Mouse (Mus musculus): Measurements from ENCODE around the gene Hcst. TPM values are rescaled to one million over a fixed set of nuclear protein-coding genes. Genes with fewer than 3 reads are reported as not detected.

Hcst gene
- total and polyA plus RNA-seq, 3 experiments: 7.1 to 28.1 TPM; not detected in 1

- no peak overlapping the region for H3K4me3 ChIP-seq (ENCODE audit: control insufficient read depth in 1 of 2, insufficient read depth in 1 of 2, low read depth in 2 of 2, low read length in 2 of 2)
- H3K27ac ChIP-seq (ENCODE audit: control insufficient read depth, low read depth, low read length): no peak overlapping the region
- H3K9ac ChIP-seq (ENCODE audit: control insufficient read depth, low read depth, low read length, poor library complexity, severe bottlenecking): no peak overlapping the region
- H3K4me1 ChIP-seq (ENCODE audit: control insufficient read depth in 1 of 2, insufficient read depth in 2 of 2, low read length in 2 of 2): no peaks in the 10 kb centered on the region
- H3K9me3 ChIP-seq (replicated peaks; ENCODE audit: insufficient read depth, low read length): no peaks in the 10 kb centered on the region
- no peak for DNase-seq (ENCODE audit: low read depth, low spot score)
- H3K79me2 ChIP-seq (ENCODE audit: control insufficient read depth, insufficient read depth, low read length, poor library complexity): no peaks in the 10 kb centered on the region
- TF ChIP-seq E2F4 (IDR thresholded peaks at IDR 0.05; ENCODE audit: borderline replicate concordance, low read depth, low read length) (no peak), ZKSCAN1 (IDR thresholded peaks at IDR 0.05; ENCODE audit: low read depth, low read length) (no peak), GABPA (IDR thresholded peaks at IDR 0.05; ENCODE audit: low read depth, low read length) (no peak), POLR2AphosphoS5 (IDR thresholded peaks at IDR 0.05; ENCODE audit: borderline replicate concordance, low read depth, low read length) (no peak), EP300 (IDR thresholded peaks at IDR 0.05; ENCODE audit: low read depth in 1 of 2, low read length in 2 of 2) (no peak)
- H3K36me3 ChIP-seq (ENCODE audit: control insufficient read depth in 1 of 2, insufficient read depth in 2 of 2, low read length in 2 of 2): no peaks in the 10 kb centered on the region
- no peaks in the 10 kb centered on the region for H3K27me3 ChIP-seq (ENCODE audit: control insufficient read depth in 1 of 2, insufficient read depth in 2 of 2, low read length in 2 of 2)
These were observed 35.5 kb downstream of the Hcst start for GRCm38 (mm10) chr7:30384106-30384505.

GRCm38 (mm10) chr7:30380061-30380460 is 39.6 kb downstream of the Hcst start:
- Histone ChIP-seq H3K9ac (ENCODE audit: control insufficient read depth, low read depth, low read length, poor library complexity, severe bottlenecking) (no peak overlapping the region), H3K79me2 (ENCODE audit: control insufficient read depth, insufficient read depth, low read length, poor library complexity) (no peaks in the 10 kb centered on the region)
- TF ChIP-seq TCF12 (IDR thresholded peaks at IDR 0.05; ENCODE audit: low read depth, low read length) (no peak), MYC (IDR thresholded peaks at IDR 0.05; ENCODE audit: low read depth, low read length) (no peak), JUND (IDR thresholded peaks at IDR 0.05; ENCODE audit: low read depth, low read length) (no peak), POLR2AphosphoS2 (IDR thresholded peaks at IDR 0.05; ENCODE audit: low read length) (no peak), RAD21 (IDR thresholded peaks at IDR 0.05; ENCODE audit: low read depth, low read length) (no peak), GABPA (IDR thresholded peaks at IDR 0.05; ENCODE audit: low read depth, low read length) (no peak), MAZ (IDR thresholded peaks at IDR 0.05; ENCODE audit: low read depth, low read length) (no peak), CHD1 (IDR thresholded peaks at IDR 0.05; ENCODE audit: low read depth, low read length) (no peak), CTCF (IDR thresholded peaks at IDR 0.05 in 2 of 3, conservative IDR thresholded peaks at IDR 0.05 in 1 of 3; ENCODE audit: control insufficient read depth in 1 of 3, insufficient read depth in 1 of 3, low read depth in 2 of 3, low read length in 3 of 3, poor library complexity in 1 of 3, severe bottlenecking in 1 of 3) (no peak), GATA1 (IDR thresholded peaks at IDR 0.05; ENCODE audit: low read depth, low read length) (no peak), EP300 (IDR thresholded peaks at IDR 0.05; ENCODE audit: low read depth in 1 of 2, low read length in 2 of 2) (no peak), SIN3A (IDR thresholded peaks at IDR 0.05; ENCODE audit: low read length) (no peak), ZNF384 (IDR thresholded peaks at IDR 0.05; ENCODE audit: low read depth, low read length) (no peak), MEF2A (IDR thresholded peaks at IDR 0.05; ENCODE audit: extremely low read depth, insufficient replicate concordance, low read depth, low read length, poor library complexity, severe bottlenecking) (no peak), MXI1 (IDR thresholded peaks at IDR 0.05; ENCODE audit: low read depth, low read length) (no peak), MAX (IDR thresholded peaks at IDR 0.05; ENCODE audit: low read length) (no peak), USF2 (IDR thresholded peaks at IDR 0.05; ENCODE audit: borderline replicate concordance in 1 of 2, insufficient read depth in 1 of 2, low read depth in 1 of 2, low read length in 2 of 2) (no peak)

More at GRCm38 (mm10) chr7:30380061-30380460, 39.6 kb downstream of the Hcst start:
- Histone ChIP-seq H3K36me3 (ENCODE audit: control insufficient read depth in 1 of 2, insufficient read depth in 2 of 2, low read length in 2 of 2) (no peaks in the 10 kb centered on the region), H3K9me3 (replicated peaks; ENCODE audit: insufficient read depth, low read length) (no peaks in the 10 kb centered on the region), H3K27me3 (ENCODE audit: control insufficient read depth in 1 of 2, insufficient read depth in 2 of 2, low read length in 2 of 2) (no peaks in the 10 kb centered on the region; a peak in 2 of 4 replicates), H3K27ac (ENCODE audit: control insufficient read depth, low read depth, low read length) (no peak overlapping the region), H3K4me3 (ENCODE audit: control insufficient read depth in 1 of 2, insufficient read depth in 1 of 2, low read depth in 2 of 2, low read length in 2 of 2) (no peak overlapping the region), H3K4me1 (ENCODE audit: control insufficient read depth in 1 of 2, insufficient read depth in 2 of 2, low read length in 2 of 2) (no peaks in the 10 kb centered on the region)
- no peak for DNase-seq (ENCODE audit: low read depth, low spot score)

Measured in MEL (cell line).